Mouse (Mus musculus) midbrain, embryonic 10.5 days (tissue): ENCODE data around the gene Lsm2. TPM values are rescaled to one million over a fixed set of nuclear protein-coding genes. Genes with fewer than 3 reads are reported as not detected.
"Not testable (repeated sequence)": the region's sequence is repeated elsewhere in the genome, so short reads cannot be mapped to it uniquely, and the experiment has no call there.

ENCODE experiments used
- DNase-seq: peaks from one replicate; pipeline ENCODE4 v3.0.0-alpha.2; 2017; ENCODE audit warnings: low spot score
- H3K27ac ChIP-seq: fragments of 300-500 bp; sonication (generic); replicated peaks from 2 replicates; pipeline ENCODE4 v1.5.1; 2016; ENCODE audit warnings: mild to moderate bottlenecking
- H3K27me3 ChIP-seq: fragments of 300-500 bp; sonication (generic); 2 replicates; pipeline ENCODE4 v1.6.1; 2016; ENCODE audit warnings: low read depth, mild to moderate bottlenecking; ENCODE audit not compliant: poor library complexity, severe bottlenecking
- H3K36me3 ChIP-seq: fragments of 300-500 bp; sonication (generic); 2 replicates; pipeline ENCODE4 v1.6.1; 2016; ENCODE audit warnings: mild to moderate bottlenecking, moderate library complexity
- H3K4me1 ChIP-seq: fragments of 300-500 bp; sonication (generic); 2 replicates; pipeline ENCODE4 v1.6.1; 2016
- H3K4me3 ChIP-seq: fragments of 300-500 bp; sonication (generic); 2 replicates; pipeline ENCODE4 v1.5.1; 2016; ENCODE audit warnings: mild to moderate bottlenecking, moderate library complexity
- H3K9me3 ChIP-seq: fragments of 300-500 bp; sonication (generic); replicated peaks from 2 replicates; pipeline ENCODE4 v1.6.1; 2016; ENCODE audit warnings: mild to moderate bottlenecking
- WGBS: fragments of 180-500 bp; shearing (Covaris S2); methylation state at CpG from one replicate; pipeline ENCODE4 v1.1.7; 2016; 5-methylcytosine and 5-hydroxymethylcytosine counted together
- polyA plus RNA-seq: library from polyadenylated mRNA; unstranded; fragments of >200 nt; fragmentation: Nextera tagmentation; extraction: Ambion mirVana; gene quantifications from 2 replicates; pipeline ENCODE4 v1.2.1, GENCODE M21; 2016

The Lsm2 gene
- polyA plus RNA-seq, 1 experiment from 2014 or later = 337 TPM

DNA sequence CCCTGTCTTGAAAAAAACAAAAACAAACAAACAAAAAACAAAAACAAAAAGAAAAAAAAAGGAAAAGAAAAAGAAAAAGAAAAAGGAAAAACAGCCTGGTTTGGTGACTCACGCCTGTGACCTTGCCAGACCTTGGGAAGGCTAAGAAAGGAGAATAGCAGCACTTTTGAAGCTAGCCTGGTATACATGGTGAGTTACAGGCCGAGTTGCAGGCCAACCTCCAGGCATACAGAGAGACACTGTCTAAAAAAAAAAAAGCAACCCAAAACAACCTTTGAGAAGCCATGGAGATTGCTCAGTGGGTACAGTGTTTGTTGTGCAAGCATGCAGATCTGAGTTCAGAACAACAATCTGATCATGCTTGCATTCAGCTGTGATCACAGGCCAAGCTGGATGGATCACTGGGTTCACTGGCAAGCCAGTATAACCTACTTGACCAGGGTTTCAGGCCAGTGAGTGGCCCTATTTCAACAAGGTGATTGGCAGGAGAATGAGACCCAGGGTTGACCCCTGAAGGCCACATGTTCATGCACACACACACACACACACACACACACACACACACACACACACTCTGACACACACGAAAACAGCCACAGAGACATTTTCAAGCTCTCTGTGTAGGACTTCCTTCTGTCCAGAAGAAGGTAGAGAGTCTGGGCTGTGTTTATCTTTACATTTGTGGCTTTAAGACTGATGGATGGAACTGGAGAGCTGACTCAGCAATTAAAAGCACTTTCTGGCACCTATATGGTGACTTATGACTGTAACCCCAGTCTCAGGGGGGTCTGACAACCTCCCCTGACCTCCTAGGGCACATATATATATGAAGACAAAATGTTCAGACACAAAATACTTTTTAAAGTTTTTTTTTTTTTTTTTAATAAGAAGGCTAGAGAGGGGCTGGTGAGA, 5.8 kb upstream of the Lsm2 start:
- H3K27me3 ChIP-seq = peaks cover 18% of the 10 kb centered on the region
- H3K27ac ChIP-seq = no peak overlapping the region
- no peak overlapping the region for H3K4me3 ChIP-seq
- H3K4me1 ChIP-seq = peaks cover 17% of the 10 kb centered on the region
- no peak for DNase-seq
- 78% methylated on average over 3 of the region's 3 CpGs for WGBS
- H3K36me3 ChIP-seq = peaks cover 13% of the 10 kb centered on the region
- no peaks in the 10 kb centered on the region for H3K9me3 ChIP-seq

- 96% methylated on average over 20 of the region's 20 CpGs for WGBS
Observed at GRCm38 (mm10) chr17:34977000-34977399, 4.7 kb upstream of the Lsm2 start.

DNA sequence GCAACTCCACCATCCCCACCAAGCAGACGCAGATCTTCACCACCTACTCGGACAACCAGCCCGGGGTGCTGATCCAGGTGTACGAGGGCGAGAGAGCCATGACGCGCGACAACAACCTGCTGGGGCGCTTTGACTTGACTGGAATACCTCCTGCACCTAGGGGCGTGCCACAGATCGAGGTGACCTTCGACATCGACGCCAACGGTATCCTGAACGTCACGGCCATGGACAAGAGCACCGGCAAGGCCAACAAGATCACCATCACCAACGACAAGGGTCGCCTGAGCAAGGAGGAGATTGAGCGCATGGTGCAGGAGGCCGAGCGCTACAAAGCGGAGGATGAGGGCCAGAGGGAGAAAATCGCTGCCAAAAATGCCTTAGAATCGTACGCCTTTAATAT, 3.4 kb upstream of the Lsm2 start:
- Histone ChIP-seq H3K36me3 (peaks cover 13% of the 10 kb centered on the region), H3K27ac (no peak overlapping the region), H3K4me1 (peaks cover 24% of the 10 kb centered on the region), H3K9me3 (no peaks in the 10 kb centered on the region), H3K4me3 (no peak overlapping the region), H3K27me3 (peaks cover 12% of the 10 kb centered on the region)
- no peak for DNase-seq
- WGBS = 88% methylated on average over 27 of the region's 27 CpGs

More at GRCm38 (mm10) chr17:34977000-34977399, 4.7 kb upstream of the Lsm2 start:
- Histone ChIP-seq H3K9me3 (no peaks in the 10 kb centered on the region), H3K4me3 (no peak overlapping the region), H3K36me3 (peaks cover 13% of the 10 kb centered on the region), H3K4me1 (peaks cover 21% of the 10 kb centered on the region), H3K27ac (no peak overlapping the region), H3K27me3 (peaks cover 18% of the 10 kb centered on the region)
- no peak for DNase-seq

DNA sequence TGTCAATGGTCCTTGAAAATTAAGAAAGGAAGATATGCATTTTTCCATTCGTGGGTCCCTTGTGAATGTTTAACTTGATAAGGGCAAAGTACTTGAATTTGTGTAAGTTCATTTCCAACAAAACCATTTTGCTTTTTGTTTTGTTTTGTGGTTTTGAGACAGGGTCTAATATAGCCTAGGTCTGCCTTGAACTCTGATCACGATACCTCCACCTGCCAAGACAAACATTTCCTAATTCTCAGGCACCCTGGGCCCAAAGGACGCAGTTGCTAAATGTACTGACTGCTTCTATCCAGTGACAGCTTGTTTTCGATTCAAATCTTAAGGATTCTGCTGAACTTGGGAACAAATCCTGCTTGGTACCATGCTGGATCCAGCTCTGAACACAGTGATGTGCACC, 2.0 kb upstream of the Lsm2 start:
- Histone ChIP-seq H3K36me3 (peaks cover 23% of the 10 kb centered on the region), H3K27me3 (no peaks in the 10 kb centered on the region), H3K27ac (no peak overlapping the region), H3K4me1 (peaks cover 27% of the 10 kb centered on the region), H3K4me3 (no peak overlapping the region), H3K9me3 (no peaks in the 10 kb centered on the region)
- WGBS = 91% methylated on average over 4 of the region's 4 CpGs
- DNase-seq = no peak

DNA sequence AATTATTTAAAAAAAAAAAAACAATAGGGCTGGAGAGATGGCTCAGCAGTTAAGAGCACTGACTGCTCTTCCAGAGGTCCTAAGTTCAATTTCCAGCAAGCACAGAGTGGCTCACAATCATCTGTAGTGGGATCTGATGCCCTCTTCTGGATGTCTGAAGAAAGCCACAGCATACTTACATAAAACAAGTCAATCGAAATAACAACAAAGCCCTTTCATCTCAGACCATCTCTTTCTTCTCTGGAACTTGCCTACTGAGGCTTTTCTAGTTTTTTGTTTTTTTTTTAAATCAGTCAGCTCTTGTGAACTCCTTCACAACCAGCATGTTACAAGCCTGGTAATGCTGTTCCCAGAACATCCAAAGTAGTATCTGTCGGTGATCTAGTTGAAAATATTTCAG, 1.0 kb upstream of the Lsm2 start:
- H3K9me3 ChIP-seq = no peaks in the 10 kb centered on the region
- DNase-seq = no peak
- peaks cover 33% of the 10 kb centered on the region for H3K36me3 ChIP-seq
- 25% methylated on average over 2 of the region's 2 CpGs for WGBS
- peak overlapping the region; percentile 86 for H3K4me3 ChIP-seq
- peaks cover 27% of the 10 kb centered on the region for H3K4me1 ChIP-seq
- H3K27ac ChIP-seq = peak overlapping the region; percentile 99
- no peaks in the 10 kb centered on the region for H3K27me3 ChIP-seq

- H3K4me3 ChIP-seq = peak overlapping the region; percentile 86
- peaks cover 27% of the 10 kb centered on the region for H3K4me1 ChIP-seq
- H3K27me3 ChIP-seq = no peaks in the 10 kb centered on the region
- DNase-seq = no peak
- peaks cover 45% of the 10 kb centered on the region for H3K36me3 ChIP-seq
- no peaks in the 10 kb centered on the region for H3K9me3 ChIP-seq
- peak overlapping the region; percentile 99 for H3K27ac ChIP-seq
- 0% methylated on average over 15 of the region's 15 CpGs for WGBS
Observed at GRCm38 (mm10) chr17:34982328-34982727, 666 bp downstream of the Lsm2 start.

DNA sequence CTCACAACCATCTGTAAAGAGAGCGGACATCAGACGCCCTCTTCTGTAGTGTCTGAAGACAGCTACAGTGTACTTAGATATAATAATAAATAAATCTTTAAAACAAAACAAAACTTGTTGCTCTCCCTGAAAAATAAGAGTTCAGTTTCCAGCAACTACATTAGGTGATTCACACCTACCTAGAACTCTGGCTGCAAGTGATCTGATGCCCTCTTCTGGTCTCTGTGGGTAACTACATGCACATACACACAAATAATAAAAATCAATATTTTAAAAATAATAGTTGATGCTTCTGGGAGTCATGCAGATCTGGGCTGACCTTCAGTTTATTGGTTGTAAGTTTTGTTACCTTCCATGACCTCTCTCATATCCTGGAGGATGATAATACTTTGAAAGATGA, 2.6 kb downstream of the Lsm2 start:
- Histone ChIP-seq H3K27me3 (no peaks in the 10 kb centered on the region), H3K27ac (no peak overlapping the region), H3K4me3 (no peak overlapping the region), H3K4me1 (peaks cover 27% of the 10 kb centered on the region), H3K36me3 (peaks cover 56% of the 10 kb centered on the region), H3K9me3 (no peaks in the 10 kb centered on the region)
- DNase-seq = no peak
- 73% methylated on average over 2 of the region's 2 CpGs for WGBS

- Histone ChIP-seq H3K9me3 (no peaks in the 10 kb centered on the region), H3K4me3 (no peak overlapping the region), H3K36me3 (peaks cover 77% of the 10 kb centered on the region), H3K4me1 (peaks cover 31% of the 10 kb centered on the region), H3K27me3 (no peaks in the 10 kb centered on the region), H3K27ac (no peak overlapping the region)
- no peak for DNase-seq
Observed at GRCm38 (mm10) chr17:34994751-34995150, 13.1 kb downstream of the Lsm2 start.

- WGBS = 95% methylated on average over 4 of the region's 4 CpGs
- Histone ChIP-seq H3K4me1 (peaks cover 35% of the 10 kb centered on the region), H3K36me3 (peaks cover 75% of the 10 kb centered on the region)
- H3K27ac ChIP-seq, H3K4me3 ChIP-seq, DNase-seq, H3K27me3 ChIP-seq, H3K9me3 ChIP-seq: not testable (repeated sequence)
Observed at GRCm38 (mm10) chr17:34995192-34995591, 13.5 kb downstream of the Lsm2 start.

GRCm38 (mm10) chr17:34995927-34996326, 14.3 kb downstream of the Lsm2 start:
- H3K9me3 ChIP-seq, H3K27ac ChIP-seq, DNase-seq, H3K4me3 ChIP-seq, H3K27me3 ChIP-seq: not testable (repeated sequence)
- WGBS = 95% methylated on average over 4 of the region's 4 CpGs
- Histone ChIP-seq H3K4me1 (peaks cover 40% of the 10 kb centered on the region), H3K36me3 (peaks cover 67% of the 10 kb centered on the region)

DNA sequence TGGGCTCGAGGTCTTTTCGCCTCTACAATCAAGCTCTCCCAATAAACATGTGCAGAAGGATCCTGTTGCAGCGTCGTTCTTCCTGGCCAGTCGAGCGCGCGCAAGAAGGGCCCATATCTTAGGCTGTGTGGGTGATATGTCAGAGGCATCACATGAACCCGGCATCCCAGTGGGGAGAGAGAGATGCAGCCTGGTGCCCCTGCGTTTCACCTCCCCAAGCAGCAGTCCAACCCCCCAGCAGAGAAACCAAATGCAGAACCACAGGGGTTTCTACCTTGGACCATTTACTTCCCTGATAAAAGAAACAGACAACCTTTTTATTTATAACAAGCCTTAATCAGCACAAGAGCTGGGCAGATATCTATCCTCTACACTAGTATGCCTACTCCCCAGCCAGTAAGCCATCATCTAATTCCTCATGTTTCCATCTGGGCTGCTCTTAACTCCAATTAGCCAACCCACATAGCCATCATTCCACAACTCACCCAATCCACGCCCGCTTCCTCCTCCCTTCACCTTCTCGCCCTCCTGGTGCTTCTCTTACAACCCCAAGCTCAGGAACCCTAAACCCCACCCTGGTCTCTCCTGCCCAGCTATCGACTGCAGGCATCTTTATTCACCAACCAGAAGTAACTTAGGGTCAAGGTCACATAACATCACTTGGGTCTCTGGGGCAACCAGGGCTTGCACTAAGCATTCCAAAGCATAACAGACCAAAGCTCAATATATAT, 14.9 kb downstream of the Lsm2 start:
- H3K27ac ChIP-seq = no peak overlapping the region
- H3K4me3 ChIP-seq = peak overlapping the region; percentile 20; the same call in 1 of the 2 replicates

GRCm38 (mm10) chr17:34997142-34997483, 15.5 kb downstream of the Lsm2 start:
- H3K4me3 ChIP-seq = peak overlapping the region; percentile 20; the same call in 1 of the 2 replicates
- WGBS = 85% methylated on average over 5 of the region's 5 CpGs
- H3K9me3 ChIP-seq = no peaks in the 10 kb centered on the region

More for the DNA sequence above, 14.9 kb downstream of the Lsm2 start:
- Histone ChIP-seq H3K4me1 (peaks cover 46% of the 10 kb centered on the region), H3K36me3 (peaks cover 61% of the 10 kb centered on the region), H3K9me3 (no peaks in the 10 kb centered on the region), H3K27me3 (no peaks in the 10 kb centered on the region)
- WGBS = 94% methylated on average over 13 of the region's 14 CpGs
- DNase-seq = no peak

More at GRCm38 (mm10) chr17:34997142-34997483, 15.5 kb downstream of the Lsm2 start:
- H3K4me1 ChIP-seq = peaks cover 52% of the 10 kb centered on the region
- no peak for DNase-seq
- peaks cover 56% of the 10 kb centered on the region for H3K36me3 ChIP-seq
- no peaks in the 10 kb centered on the region for H3K27me3 ChIP-seq
- H3K27ac ChIP-seq = no peak overlapping the region
